ENCODE assay signal across 28 mouse cellular contexts in the genomic region with DNA sequence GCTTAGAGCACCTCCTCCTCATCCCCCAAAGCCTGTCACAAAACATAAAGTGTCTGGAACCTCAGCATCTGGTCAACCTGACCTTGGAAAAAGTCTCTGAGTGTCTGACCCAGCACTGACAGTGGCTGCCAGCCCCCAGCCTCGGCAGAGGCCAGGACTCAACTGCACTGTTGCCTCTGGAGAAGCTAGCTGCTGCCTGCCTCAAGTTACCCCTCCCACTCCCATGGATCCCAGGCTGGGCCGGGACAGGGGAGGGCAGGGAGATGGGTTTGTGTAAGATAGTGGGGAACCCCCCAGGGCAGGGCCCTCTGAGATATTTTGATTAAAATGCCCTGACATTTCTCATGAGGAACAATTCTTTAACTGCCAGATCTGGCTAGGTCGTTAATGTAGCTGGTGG. TPM values are rescaled to one million over a fixed set of nuclear protein-coding genes. Genes with fewer than 3 reads are reported as not detected.
A peak's percentile ranks its signal among the peaks of the same experiment; 100 is the strongest.
DNase-seq lines count a peak whose midpoint lies in the region; ATAC-seq and TF ChIP-seq lines count a peak whose summit lies in the region.
"Had no signal": no experiment of that assay in that cellular context is flagged by ENCODE, and none has a peak within 500 bp of the region (broad histone marks: within the 10 kb centered on the region; RNA-seq: fewer than 3 reads in every experiment).

No protein-coding gene starts in this region.

- DNase-seq in forebrain, embryonic 11.5 days (ENCODE audit: low spot score) = no peak
- DNase-seq in hindbrain, postnatal 0 days (ENCODE audit: low spot score) = no peak
- DNase-seq in liver, embryonic 11.5 days (ENCODE audit: low spot score) = no peak
- no peak for DNase-seq in stomach, postnatal 0 days (ENCODE audit: low spot score)
- DNase-seq: adrenal gland, postnatal 14 days; cerebellum, postnatal 14 days; gastrocnemius, postnatal 36 days; heart, adult 18-20 months; heart, postnatal 14 days; kidney, adult 11 months; kidney, postnatal 36 days; layer of hippocampus, postnatal 36 days; left cerebral cortex, postnatal 4 days; liver; lung, adult 18-20 months; lung, postnatal 4 days; right cerebral cortex, postnatal 4 days; thymus, adult 2 months had no signal

- peaks cover 32% of the 10 kb centered on the region for H3K4me1 ChIP-seq in forebrain, embryonic 13.5 days
- peaks cover 8% of the 10 kb centered on the region for H3K4me1 ChIP-seq in forebrain, embryonic 11.5 days (replicated peaks; ENCODE audit: control insufficient read depth, insufficient read depth, low read length)
- peaks cover 25% of the 10 kb centered on the region for H3K4me1 ChIP-seq in hindbrain, embryonic 12.5 days
- peaks cover 15% of the 10 kb centered on the region; the same call in 1 of the 2 replicates for H3K4me1 ChIP-seq in hindbrain, postnatal 0 days (ENCODE audit: insufficient read depth, low read length)
- peaks cover 46% of the 10 kb centered on the region for H3K4me1 ChIP-seq in liver, embryonic 12.5 days
- peaks cover 24% of the 10 kb centered on the region for H3K4me1 ChIP-seq in liver, embryonic 11.5 days (replicated peaks; ENCODE audit: control insufficient read depth, insufficient read depth, low read length)
- peaks cover 6% of the 10 kb centered on the region for H3K4me1 ChIP-seq in stomach, postnatal 0 days (replicated peaks; ENCODE audit: control insufficient read depth, insufficient read depth)

- H3K27ac ChIP-seq in forebrain, embryonic 13.5 days = no peak overlapping the region
- H3K27ac ChIP-seq in forebrain, embryonic 11.5 days (ENCODE audit: low read depth, low read length) = no peak overlapping the region
- 0 out of 2 replicates have a peak overlapping the region, but pooled peaks have one; percentile 40 for H3K27ac ChIP-seq in hindbrain, embryonic 12.5 days
- no peak overlapping the region for H3K27ac ChIP-seq in hindbrain, postnatal 0 days
- H3K27ac ChIP-seq in liver, embryonic 12.5 days = no peak overlapping the region
- no peak overlapping the region for H3K27ac ChIP-seq in liver, embryonic 11.5 days (ENCODE audit: low read depth, low read length)
- no peak overlapping the region for H3K27ac ChIP-seq in stomach, postnatal 0 days (replicated peaks)
- H3K27ac ChIP-seq: embryonic facial prominence, embryonic 10.5 days; embryonic facial prominence, embryonic 15.5 days; midbrain, embryonic 13.5 days had no signal

- no peaks in the 10 kb centered on the region for H3K27me3 ChIP-seq in forebrain, embryonic 13.5 days
- no peaks in the 10 kb centered on the region for H3K27me3 ChIP-seq in forebrain, embryonic 11.5 days (ENCODE audit: control insufficient read depth, insufficient read depth, low read length)
- no peaks in the 10 kb centered on the region for H3K27me3 ChIP-seq in hindbrain, embryonic 12.5 days
- no peaks in the 10 kb centered on the region for H3K27me3 ChIP-seq in hindbrain, postnatal 0 days (ENCODE audit: insufficient read depth, low read length)
- no peaks in the 10 kb centered on the region for H3K27me3 ChIP-seq in liver, embryonic 12.5 days (replicated peaks)
- no peaks in the 10 kb centered on the region for H3K27me3 ChIP-seq in liver, embryonic 11.5 days (replicated peaks; ENCODE audit: control insufficient read depth, insufficient read depth, low read length)
- H3K27me3 ChIP-seq in stomach, postnatal 0 days (ENCODE audit: control insufficient read depth, insufficient read depth, low read length) = no peaks in the 10 kb centered on the region
- H3K27me3 ChIP-seq: embryonic facial prominence, embryonic 15.5 days; megakaryocyte, embryonic 14.5 days; midbrain, embryonic 13.5 days had no signal

- peaks cover 48% of the 10 kb centered on the region for H3K36me3 ChIP-seq in forebrain, embryonic 13.5 days (ENCODE audit: poor library complexity, severe bottlenecking)
- H3K36me3 ChIP-seq in forebrain, embryonic 11.5 days (ENCODE audit: control insufficient read depth, insufficient read depth, low read length) = peaks cover 13% of the 10 kb centered on the region
- peaks cover 49% of the 10 kb centered on the region for H3K36me3 ChIP-seq in hindbrain, embryonic 12.5 days
- peaks cover 36% of the 10 kb centered on the region for H3K36me3 ChIP-seq in hindbrain, postnatal 0 days (ENCODE audit: insufficient read depth, low read length)
- peaks cover 52% of the 10 kb centered on the region for H3K36me3 ChIP-seq in liver, embryonic 12.5 days
- H3K36me3 ChIP-seq in liver, embryonic 11.5 days (ENCODE audit: control insufficient read depth, insufficient read depth, low read length) = peaks cover 35% of the 10 kb centered on the region
- H3K36me3 ChIP-seq in stomach, postnatal 0 days (ENCODE audit: control insufficient read depth, insufficient read depth, low read length) = peaks cover 36% of the 10 kb centered on the region

- 73% methylated on average over 3 of the region's 3 CpGs for WGBS in forebrain, embryonic 13.5 days
- WGBS in forebrain, embryonic 11.5 days = 69% methylated on average over 3 of the region's 3 CpGs
- WGBS in hindbrain, embryonic 12.5 days = 78% methylated on average over 3 of the region's 3 CpGs
- WGBS in hindbrain, postnatal 0 days = 67% methylated on average over 3 of the region's 3 CpGs
- WGBS in liver, embryonic 12.5 days (ENCODE audit: insufficient replicate concordance) = 46% methylated on average over 3 of the region's 3 CpGs
- WGBS in liver, embryonic 11.5 days = 61% methylated on average over 3 of the region's 3 CpGs
- WGBS in stomach, postnatal 0 days = 63% methylated on average over 3 of the region's 3 CpGs

- H3K4me2 ChIP-seq in forebrain, embryonic 13.5 days = no peak overlapping the region
- no peak overlapping the region for H3K4me2 ChIP-seq in forebrain, embryonic 11.5 days (ENCODE audit: low read depth, low read length, severe bottlenecking)
- H3K4me2 ChIP-seq in hindbrain, embryonic 12.5 days (replicated peaks) = no peak overlapping the region
- H3K4me2 ChIP-seq in hindbrain, postnatal 0 days (ENCODE audit: low read depth, low read length) = no peak overlapping the region
- no peak overlapping the region for H3K4me2 ChIP-seq in liver, embryonic 12.5 days
- H3K4me2 ChIP-seq in liver, embryonic 11.5 days = no peak overlapping the region
- no peak overlapping the region for H3K4me2 ChIP-seq in stomach, postnatal 0 days (replicated peaks; ENCODE audit: low read depth)
- H3K4me2 ChIP-seq: embryonic facial prominence, embryonic 15.5 days; midbrain, embryonic 13.5 days had no signal

- TF ChIP-seq CTCF in hindbrain, postnatal 0 days (IDR thresholded peaks at IDR 0.05; ENCODE audit: low read depth) = no peak
- no peak for TF ChIP-seq CTCF in stomach, postnatal 0 days (IDR thresholded peaks at IDR 0.05; ENCODE audit: low read depth)

- no peak for TF ChIP-seq EP300 in stomach, postnatal 0 days (optimal IDR thresholded peaks at IDR 0.05)

- H3K9me3 ChIP-seq in forebrain, embryonic 13.5 days (replicated peaks) = no peaks in the 10 kb centered on the region
- no peaks in the 10 kb centered on the region for H3K9me3 ChIP-seq in forebrain, embryonic 11.5 days (ENCODE audit: control insufficient read depth, low read length)
- H3K9me3 ChIP-seq in hindbrain, embryonic 12.5 days (replicated peaks) = no peaks in the 10 kb centered on the region
- H3K9me3 ChIP-seq in hindbrain, postnatal 0 days (ENCODE audit: low read length) = no peaks in the 10 kb centered on the region
- H3K9me3 ChIP-seq in liver, embryonic 12.5 days (replicated peaks) = no peaks in the 10 kb centered on the region
- no peaks in the 10 kb centered on the region for H3K9me3 ChIP-seq in liver, embryonic 11.5 days (ENCODE audit: control insufficient read depth, low read length)
- no peaks in the 10 kb centered on the region for H3K9me3 ChIP-seq in stomach, postnatal 0 days (ENCODE audit: control insufficient read depth, low read length)
- H3K9me3 ChIP-seq: embryonic facial prominence, embryonic 10.5 days; embryonic facial prominence, embryonic 15.5 days; megakaryocyte, embryonic 14.5 days; midbrain, embryonic 13.5 days had no signal

- no peak overlapping the region for H3K4me3 ChIP-seq in forebrain, embryonic 13.5 days
- no peak overlapping the region for H3K4me3 ChIP-seq in forebrain, embryonic 11.5 days (ENCODE audit: low read depth, low read length)
- H3K4me3 ChIP-seq in hindbrain, embryonic 12.5 days = no peak overlapping the region
- H3K4me3 ChIP-seq in hindbrain, postnatal 0 days (ENCODE audit: low read length) = no peak overlapping the region
- H3K4me3 ChIP-seq in liver, embryonic 12.5 days = no peak overlapping the region
- no peak overlapping the region for H3K4me3 ChIP-seq in liver, embryonic 11.5 days (ENCODE audit: low read depth, low read length)
- H3K4me3 ChIP-seq in stomach, postnatal 0 days (ENCODE audit: low read depth, low read length) = no peak overlapping the region
- H3K4me3 ChIP-seq: embryonic facial prominence, embryonic 10.5 days; embryonic facial prominence, embryonic 15.5 days; midbrain, embryonic 13.5 days had no signal

- ATAC-seq in forebrain, embryonic 13.5 days = no peak
- no peak for ATAC-seq in forebrain, embryonic 11.5 days (replicated peaks; ENCODE audit: low FRiP score)
- no peak for ATAC-seq in hindbrain, embryonic 12.5 days (ENCODE audit: low FRiP score)
- no peak for ATAC-seq in hindbrain, postnatal 0 days
- no peak for ATAC-seq in liver, embryonic 12.5 days
- ATAC-seq in liver, embryonic 11.5 days (replicated peaks; ENCODE audit: low FRiP score) = no peak
- ATAC-seq in stomach, postnatal 0 days (ENCODE audit: low FRiP score, low TSS enrichment) = no peak
- ATAC-seq: CD4-positive, CD25-positive, alpha-beta regulatory T cell, adult 4 months; inflammation-experienced regulatory T-cells, adult 6 months; lung, postnatal 0 days; midbrain, embryonic 13.5 days had no signal

- 0 out of 2 replicates have a peak overlapping the region, but pooled peaks have one; percentile 9 for H3K9ac ChIP-seq in forebrain, embryonic 13.5 days
- no peak overlapping the region for H3K9ac ChIP-seq in forebrain, embryonic 11.5 days (ENCODE audit: low read length)
- no peak overlapping the region for H3K9ac ChIP-seq in hindbrain, embryonic 12.5 days
- H3K9ac ChIP-seq in hindbrain, postnatal 0 days (replicated peaks; ENCODE audit: low read length) = no peak overlapping the region
- H3K9ac ChIP-seq in liver, embryonic 12.5 days = peak overlapping the region; percentile 13; the same call in 1 of the 2 replicates
- no peak overlapping the region for H3K9ac ChIP-seq in liver, embryonic 11.5 days (ENCODE audit: low read depth, low read length)
- 0 out of 2 replicates have a peak overlapping the region, but pooled peaks have one; percentile 23 for H3K9ac ChIP-seq in stomach, postnatal 0 days (ENCODE audit: low read length)
- H3K9ac ChIP-seq: embryonic facial prominence, embryonic 15.5 days had no signal

RNA-seq across cellular contexts. Expression of gene Izumo4, which starts 3.0 kb away (rescaled TPM):
- polyA plus RNA-seq in forebrain, embryonic 13.5 days (2015; fragmentation: Nextera tagmentation; extraction: Ambion mirVana) = 24.5 and 26.3 TPM in 2 replicates
- polyA plus RNA-seq in forebrain, embryonic 11.5 days (2014; fragmentation: Nextera tagmentation; extraction: Ambion mirVana) = 4.8 and 7.2 TPM in 2 replicates
- polyA plus RNA-seq in hindbrain, embryonic 12.5 days (2016; fragmentation: Nextera tagmentation; extraction: Ambion mirVana) = 27.1 and 30.5 TPM in 2 replicates
- total RNA-seq in hindbrain, postnatal 0 days (2014; rRNA removed) = 31.1 and 31.6 TPM in 2 replicates
- 46.7 and 52.2 TPM in 2 replicates for polyA plus RNA-seq in hindbrain, postnatal 0 days (2015; fragmentation: Nextera tagmentation; extraction: Ambion mirVana)
- polyA plus RNA-seq in liver, embryonic 12.5 days (2016; fragmentation: Nextera tagmentation; extraction: Ambion mirVana) = 10.1 and 10.6 TPM in 2 replicates
- 5.7 and 6.8 TPM in 2 replicates for polyA plus RNA-seq in liver, embryonic 11.5 days (2014; fragmentation: Nextera tagmentation; extraction: Ambion mirVana)
- polyA plus RNA-seq in stomach, postnatal 0 days (2015; fragmentation: Nextera tagmentation; extraction: Ambion mirVana) = 14.8 and 18.0 TPM in 2 replicates

RNA-seq across cellular contexts. Expression of gene Mob3a, which starts 3.3 kb away (rescaled TPM):
- polyA plus RNA-seq in forebrain, embryonic 13.5 days (2015; fragmentation: Nextera tagmentation; extraction: Ambion mirVana) = 47.9 and 51.6 TPM in 2 replicates
- polyA plus RNA-seq in forebrain, embryonic 11.5 days (2014; fragmentation: Nextera tagmentation; extraction: Ambion mirVana) = 57.9 and 61.1 TPM in 2 replicates
- 56.5 and 62.9 TPM in 2 replicates for polyA plus RNA-seq in hindbrain, embryonic 12.5 days (2016; fragmentation: Nextera tagmentation; extraction: Ambion mirVana)
- 68.3 and 76.4 TPM in 2 replicates for total RNA-seq in hindbrain, postnatal 0 days (2014; rRNA removed)
- 37.2 and 38.8 TPM in 2 replicates for polyA plus RNA-seq in hindbrain, postnatal 0 days (2015; fragmentation: Nextera tagmentation; extraction: Ambion mirVana)
- 43.9 and 45.3 TPM in 2 replicates for polyA plus RNA-seq in liver, embryonic 12.5 days (2016; fragmentation: Nextera tagmentation; extraction: Ambion mirVana)
- polyA plus RNA-seq in liver, embryonic 11.5 days (2014; fragmentation: Nextera tagmentation; extraction: Ambion mirVana) = 56.7 and 57.3 TPM in 2 replicates
- polyA plus RNA-seq in stomach, postnatal 0 days (2015; fragmentation: Nextera tagmentation; extraction: Ambion mirVana) = 22.9 and 23.9 TPM in 2 replicates

RNA-seq across cellular contexts. Expression of gene Mknk2, which starts 27.1 kb away (rescaled TPM):
- polyA plus RNA-seq in forebrain, embryonic 13.5 days (2015; fragmentation: Nextera tagmentation; extraction: Ambion mirVana) = 52.3 and 55.1 TPM in 2 replicates
- 85.1 and 87.0 TPM in 2 replicates for polyA plus RNA-seq in forebrain, embryonic 11.5 days (2014; fragmentation: Nextera tagmentation; extraction: Ambion mirVana)
- 88.1 and 90.3 TPM in 2 replicates for polyA plus RNA-seq in hindbrain, embryonic 12.5 days (2016; fragmentation: Nextera tagmentation; extraction: Ambion mirVana)
- 84.5 and 95.4 TPM in 2 replicates for total RNA-seq in hindbrain, postnatal 0 days (2014; rRNA removed)
- 38.2 and 40.5 TPM in 2 replicates for polyA plus RNA-seq in hindbrain, postnatal 0 days (2015; fragmentation: Nextera tagmentation; extraction: Ambion mirVana)
- polyA plus RNA-seq in liver, embryonic 12.5 days (2016; fragmentation: Nextera tagmentation; extraction: Ambion mirVana) = 124 and 125 TPM in 2 replicates
- polyA plus RNA-seq in liver, embryonic 11.5 days (2014; fragmentation: Nextera tagmentation; extraction: Ambion mirVana) = 124 and 128 TPM in 2 replicates
- polyA plus RNA-seq in stomach, postnatal 0 days (2015; fragmentation: Nextera tagmentation; extraction: Ambion mirVana) = 55.2 and 61.7 TPM in 2 replicates

RNA-seq across cellular contexts. Expression of gene Ap3d1, which starts 37.0 kb away (rescaled TPM):
- 80.2 and 82.9 TPM in 2 replicates for polyA plus RNA-seq in forebrain, embryonic 13.5 days (2015; fragmentation: Nextera tagmentation; extraction: Ambion mirVana)
- polyA plus RNA-seq in forebrain, embryonic 11.5 days (2014; fragmentation: Nextera tagmentation; extraction: Ambion mirVana) = 84.2 and 86.3 TPM in 2 replicates
- 101 TPM in 2 replicates for polyA plus RNA-seq in hindbrain, embryonic 12.5 days (2016; fragmentation: Nextera tagmentation; extraction: Ambion mirVana)
- 195 and 201 TPM in 2 replicates for total RNA-seq in hindbrain, postnatal 0 days (2014; rRNA removed)
- polyA plus RNA-seq in hindbrain, postnatal 0 days (2015; fragmentation: Nextera tagmentation; extraction: Ambion mirVana) = 99.2 and 99.7 TPM in 2 replicates
- 36.5 and 38.2 TPM in 2 replicates for polyA plus RNA-seq in liver, embryonic 12.5 days (2016; fragmentation: Nextera tagmentation; extraction: Ambion mirVana)
- 53.1 and 53.2 TPM in 2 replicates for polyA plus RNA-seq in liver, embryonic 11.5 days (2014; fragmentation: Nextera tagmentation; extraction: Ambion mirVana)
- polyA plus RNA-seq in stomach, postnatal 0 days (2015; fragmentation: Nextera tagmentation; extraction: Ambion mirVana) = 38.7 and 42.7 TPM in 2 replicates

RNA-seq across cellular contexts. Expression of gene Btbd2, which starts 48.2 kb away (rescaled TPM):
- polyA plus RNA-seq in forebrain, embryonic 13.5 days (2015; fragmentation: Nextera tagmentation; extraction: Ambion mirVana) = 59.2 and 61.2 TPM in 2 replicates
- 78.3 and 97.3 TPM in 2 replicates for polyA plus RNA-seq in forebrain, embryonic 11.5 days (2014; fragmentation: Nextera tagmentation; extraction: Ambion mirVana)
- polyA plus RNA-seq in hindbrain, embryonic 12.5 days (2016; fragmentation: Nextera tagmentation; extraction: Ambion mirVana) = 87.8 and 96.4 TPM in 2 replicates
- 209 and 213 TPM in 2 replicates for total RNA-seq in hindbrain, postnatal 0 days (2014; rRNA removed)
- 81.9 and 82.8 TPM in 2 replicates for polyA plus RNA-seq in hindbrain, postnatal 0 days (2015; fragmentation: Nextera tagmentation; extraction: Ambion mirVana)
- 26.0 and 27.3 TPM in 2 replicates for polyA plus RNA-seq in liver, embryonic 12.5 days (2016; fragmentation: Nextera tagmentation; extraction: Ambion mirVana)
- polyA plus RNA-seq in liver, embryonic 11.5 days (2014; fragmentation: Nextera tagmentation; extraction: Ambion mirVana) = 38.0 and 38.4 TPM in 2 replicates
- polyA plus RNA-seq in stomach, postnatal 0 days (2015; fragmentation: Nextera tagmentation; extraction: Ambion mirVana) = 28.3 and 30.0 TPM in 2 replicates

Comparison
In these comparisons a context has a peak if more than half of its experiments do, and no peak if none do; other contexts are left out.
1. H3K9ac ChIP-seq: peak in forebrain, embryonic 13.5 days (single experiment), liver, embryonic 12.5 days (single experiment) and stomach, postnatal 0 days (single experiment); none in forebrain, embryonic 11.5 days (single experiment), hindbrain, embryonic 12.5 days (single experiment), hindbrain, postnatal 0 days (single experiment) and liver, embryonic 11.5 days (single experiment).